Mouse (Mus musculus) stomach, postnatal 0 days (tissue): Measurements from ENCODE around the gene Gjb4.

Experiments used
- CTCF ChIP-seq: IDR thresholded peaks from 2 replicates; pipeline ENCODE4 v1.5.1; 2016; ENCODE audit warnings: antibody characterized with exemption, low read depth, mild to moderate bottlenecking, moderate library complexity
- EP300 ChIP-seq: optimal IDR thresholded peaks from 2 replicates; pipeline ENCODE3; 2016; ENCODE audit warnings: antibody characterized with exemption

- TF ChIP-seq CTCF (peak; percentile 47), EP300 (no peak)
Measured at GRCm38 (mm10) chr4:127371546-127371945, 17.7 kb upstream of the Gjb4 start.
